Mouse (Mus musculus) activated CD4-positive, CD25-positive, alpha-beta regulatory T cell, adult 4 months (primary cell): Measurements from ENCODE around the gene Tepsin. TPM values are rescaled to one million over a fixed set of nuclear protein-coding genes. Genes with fewer than 3 reads are reported as not detected.

Experiments
- ATAC-seq: one replicate; pipeline ENCODE4 v1.8.0; 2017
- polyA plus RNA-seq, 2 experiments: library from polyadenylated mRNA; unstranded; fragments of 100-300 nt; shearing (Covaris generic); gene quantifications; one replicate each; pipeline ENCODE4 v1.2.1; 2017

Tepsin gene
- polyA plus RNA-seq, 2 experiments from 2014 or later: 7.3 to 10.4 TPM

DNA sequence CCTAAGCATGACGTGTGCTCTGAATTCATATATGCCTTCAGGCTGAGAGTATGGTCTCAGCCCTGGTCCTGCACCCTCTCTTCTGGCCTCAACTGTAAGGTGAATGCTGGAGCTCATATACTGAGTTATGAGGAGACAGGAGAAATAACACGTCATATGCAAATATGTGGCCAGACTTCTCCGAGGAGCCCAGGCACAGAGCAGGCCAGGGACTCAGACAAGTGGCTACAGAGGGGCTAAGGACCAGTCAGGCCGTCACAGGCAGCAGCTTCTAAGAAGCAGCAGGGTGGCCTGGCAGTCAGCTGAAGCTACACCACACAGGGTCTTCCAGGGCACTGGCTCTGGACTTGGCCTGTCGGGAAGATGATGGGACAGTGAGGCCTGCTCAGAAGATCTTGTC lies 35.2 kb downstream of the Tepsin start:
- ATAC-seq: no peak

DNA sequence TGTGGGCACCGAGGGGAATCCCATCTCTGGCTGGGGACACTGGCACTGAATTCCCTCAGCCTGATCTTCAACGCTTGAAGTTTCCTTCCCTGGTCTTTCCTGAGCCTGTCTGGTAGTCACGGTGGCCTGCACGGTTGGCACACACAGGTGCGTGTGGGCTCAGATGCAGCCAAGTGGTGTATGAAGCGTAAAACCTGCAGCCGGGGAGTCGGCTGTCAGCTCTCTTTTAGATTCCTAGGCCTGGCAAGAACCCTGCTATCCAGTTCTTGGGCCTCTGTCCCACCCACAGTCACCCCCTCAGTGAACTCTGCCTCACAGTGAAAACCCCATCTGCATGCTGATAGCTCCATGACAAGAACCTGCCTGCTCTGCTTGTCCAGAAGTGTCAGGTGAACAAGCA lies 37.9 kb downstream of the Tepsin start:
- no peak for ATAC-seq

DNA sequence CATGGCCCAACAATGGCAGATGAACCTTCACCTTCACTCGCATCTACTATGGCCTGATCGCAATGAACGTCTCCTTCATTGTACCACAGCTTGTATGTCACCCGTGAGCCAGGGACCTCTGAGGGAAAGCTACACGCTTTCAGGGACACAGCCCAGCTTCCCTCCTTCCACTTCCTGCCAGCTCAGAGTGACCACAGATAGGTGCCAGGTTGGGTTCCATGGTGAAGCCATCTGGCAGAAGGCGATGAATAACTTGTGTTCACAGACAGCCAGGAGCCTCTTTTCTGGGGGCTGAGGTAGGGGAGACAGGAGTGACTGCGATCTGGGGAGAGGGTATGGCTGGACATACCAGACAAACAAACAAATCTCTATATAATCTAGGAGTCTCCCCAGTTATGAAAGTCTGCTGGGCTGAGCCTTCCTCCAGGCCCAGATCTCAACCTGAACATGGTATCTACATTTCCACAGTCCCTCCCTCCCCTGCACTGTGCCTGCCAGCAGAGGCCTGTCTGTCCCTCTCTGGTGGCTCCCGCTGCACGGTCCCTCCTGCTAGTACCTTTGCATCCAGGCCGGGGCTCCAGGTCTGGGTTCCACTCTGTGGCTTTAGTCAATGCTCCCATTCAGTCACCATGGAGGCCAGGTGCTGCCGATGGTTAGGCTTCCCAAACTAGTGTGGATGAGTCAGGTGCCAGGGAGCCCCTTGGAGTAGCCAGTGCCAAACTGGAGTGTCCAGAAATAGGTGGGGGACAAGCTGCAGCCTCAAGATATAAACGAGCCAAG lies 42.4 kb downstream of the Tepsin start:
- ATAC-seq: no peak

DNA sequence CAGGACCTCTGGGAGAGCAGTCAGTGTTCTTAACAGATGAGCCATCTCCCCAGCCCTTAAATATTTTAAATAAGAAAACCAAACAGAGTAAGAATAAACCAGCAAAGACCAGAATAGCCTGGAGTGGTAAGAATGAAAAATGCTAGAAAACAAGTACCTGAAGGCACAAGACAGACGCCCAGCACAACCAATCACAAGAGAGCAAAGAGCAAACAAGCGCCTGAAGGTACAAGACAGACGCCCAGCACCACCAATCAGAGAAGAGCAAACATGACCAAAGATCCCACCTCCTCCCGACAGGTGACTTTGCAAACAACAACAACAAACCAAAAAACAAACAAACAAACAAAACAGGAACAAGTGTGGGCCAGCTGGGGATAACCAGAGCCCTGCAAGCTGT lies 44.7 kb downstream of the Tepsin start:
- no peak for ATAC-seq

DNA sequence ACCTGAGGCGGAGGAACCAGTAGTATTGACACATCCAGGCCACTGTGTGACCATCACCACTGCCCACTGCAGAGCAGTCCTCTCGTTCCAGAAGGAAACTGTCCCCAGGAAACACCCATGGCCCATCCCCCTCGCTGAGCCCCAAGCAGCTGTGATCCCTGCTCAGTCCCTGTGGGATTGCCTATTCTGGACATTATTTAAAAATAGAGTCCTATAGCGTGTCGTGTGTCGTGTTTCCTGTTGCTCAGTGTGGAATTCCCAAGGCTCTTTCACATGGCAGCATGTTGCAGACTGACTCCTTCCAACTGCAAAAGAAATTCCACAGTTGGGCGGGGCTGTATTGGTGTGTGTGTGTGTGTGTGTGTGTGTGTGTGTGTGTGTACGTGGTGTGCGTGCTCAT lies 46.3 kb downstream of the Tepsin start:
- no peak for ATAC-seq

DNA sequence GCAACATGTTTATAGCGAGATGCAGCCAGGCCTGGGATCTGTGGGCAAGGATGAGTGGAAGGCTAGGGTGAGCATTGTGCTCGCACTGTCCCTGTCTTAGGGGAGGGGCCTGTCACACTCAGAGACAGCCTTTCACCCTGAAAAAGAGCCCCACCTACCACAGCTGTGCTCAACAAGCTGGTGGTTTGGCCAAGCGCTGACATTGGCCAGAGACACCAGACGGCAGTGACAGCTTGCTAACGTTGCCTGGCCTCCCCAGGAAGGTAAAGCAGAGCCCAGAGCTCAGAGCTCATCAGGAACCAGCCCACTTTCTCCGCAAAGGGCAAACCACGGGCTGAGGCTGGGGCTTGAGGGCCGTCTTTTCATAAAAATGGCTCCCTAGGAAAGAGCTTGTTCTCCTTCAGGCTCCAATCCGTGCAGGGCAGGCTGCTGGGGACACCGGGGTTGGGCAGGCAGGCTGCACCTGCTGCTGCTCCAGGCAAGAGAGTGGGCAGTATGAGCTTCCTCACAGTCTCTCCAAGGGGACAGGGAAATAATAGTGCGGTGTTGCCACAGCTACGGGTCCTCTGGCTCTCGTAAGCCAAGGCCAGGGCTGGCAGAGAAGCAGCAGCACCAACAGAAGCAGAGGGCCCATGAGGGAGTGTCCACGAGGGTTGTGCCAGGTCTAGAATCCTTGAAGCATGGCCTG lies 47.3 kb downstream of the Tepsin start:
- ATAC-seq: no peak

DNA sequence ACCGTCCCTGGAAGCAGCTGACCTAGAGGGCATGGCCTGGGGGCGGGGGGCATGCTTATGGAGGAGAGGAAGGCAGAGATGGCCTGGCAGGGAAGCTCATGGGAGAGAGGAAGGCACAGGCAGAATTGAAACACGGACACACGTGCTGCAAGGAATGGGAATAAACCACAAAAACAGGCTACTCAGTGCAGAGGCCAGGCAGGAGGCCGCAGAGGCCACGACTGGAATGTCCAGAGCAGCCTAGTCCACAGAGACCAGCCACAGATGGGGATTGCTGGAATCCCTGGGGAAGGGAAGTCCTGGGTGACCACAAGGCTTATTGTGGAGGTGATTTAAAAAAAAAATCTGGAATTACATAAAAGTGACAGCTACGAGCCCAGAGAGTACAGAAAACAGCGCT lies 49.5 kb downstream of the Tepsin start:
- ATAC-seq: no peak

DNA sequence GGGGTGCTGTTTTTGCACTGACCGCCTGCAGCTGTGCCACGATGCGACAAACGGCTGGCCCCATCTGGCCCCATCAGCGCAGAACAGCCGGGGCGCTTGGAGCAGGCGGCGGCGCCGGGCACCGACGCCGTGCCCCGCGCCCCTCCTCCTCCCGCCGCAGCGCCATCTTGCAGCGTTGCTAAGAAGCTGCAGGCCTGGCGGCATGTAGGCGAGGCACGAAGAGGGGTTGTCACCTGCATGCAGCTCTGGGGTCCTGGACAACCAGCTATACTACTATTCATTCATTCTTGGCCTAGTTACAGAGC lies 50.3 kb downstream of the Tepsin start:
- ATAC-seq: no peak

DNA sequence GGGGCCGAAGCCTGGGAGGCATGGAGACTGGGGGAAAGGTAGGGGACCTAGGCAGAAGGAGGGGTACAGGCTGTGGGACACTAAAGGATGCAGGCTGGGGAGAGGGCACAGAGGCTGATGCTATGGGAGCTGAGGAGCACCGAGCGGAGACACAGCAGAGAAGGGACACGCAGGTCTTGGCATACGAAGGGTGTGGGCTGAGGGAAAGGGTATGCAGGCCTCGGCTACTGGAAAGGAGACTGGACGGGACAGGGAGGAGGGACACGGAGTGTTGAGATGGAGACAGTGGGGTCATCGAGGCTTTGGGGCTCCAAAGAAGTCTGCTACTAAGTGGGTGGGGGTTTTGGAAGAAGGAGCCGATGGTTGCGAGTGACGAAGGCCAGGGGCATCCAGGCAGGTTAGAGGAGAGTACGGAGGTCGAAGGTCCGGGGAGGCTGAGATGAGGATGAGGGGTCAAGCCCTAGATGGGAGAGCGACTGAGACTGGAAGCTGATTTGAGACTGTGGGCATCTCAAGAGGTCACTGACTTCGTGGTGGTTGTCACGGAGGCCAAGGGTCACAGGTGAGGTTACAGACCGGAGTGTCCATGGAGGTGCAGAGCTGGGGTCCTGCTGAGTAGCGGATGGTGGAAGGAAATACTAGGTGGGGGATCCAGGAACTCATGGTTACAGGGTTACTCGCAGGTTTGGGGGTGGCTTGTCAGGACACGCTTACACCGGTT lies 50.8 kb downstream of the Tepsin start:
- ATAC-seq: no peak

DNA sequence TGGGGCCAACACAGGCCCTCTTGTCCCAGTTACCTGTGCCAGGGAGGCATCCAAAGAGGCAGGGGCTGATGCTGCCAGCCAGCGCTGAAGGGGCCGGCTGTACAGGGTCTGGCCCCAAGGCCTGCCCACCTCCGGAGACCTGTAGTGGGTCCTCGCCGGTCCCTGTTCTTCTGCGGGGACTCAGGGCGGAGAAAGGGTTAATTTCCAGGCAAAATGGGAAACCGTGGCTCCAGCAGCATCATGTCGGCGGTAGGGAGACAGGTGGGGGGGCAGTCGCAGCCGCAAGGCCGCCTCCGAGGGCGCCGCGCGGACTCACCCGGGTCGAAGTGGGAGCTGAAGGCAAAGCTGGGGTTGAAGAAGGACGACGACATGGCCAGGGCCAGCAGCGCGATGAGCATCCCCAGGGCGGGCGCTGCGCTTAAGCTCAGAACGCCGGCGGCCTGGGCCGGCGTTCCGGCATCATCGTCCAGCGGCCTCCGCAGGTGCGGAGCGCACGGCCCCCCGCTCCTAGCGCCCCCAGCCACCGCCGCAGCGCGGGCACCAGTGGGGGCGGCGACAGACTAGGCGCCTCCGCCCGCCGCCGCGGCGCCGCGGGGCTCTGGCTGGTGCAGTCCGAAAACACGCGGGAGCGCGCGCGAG lies 51.9 kb downstream of the Tepsin start, which contains the start of gene Aatk:
Gene Aatk, minus strand, starts transcription at position 615 of the 639 bp plus-strand sequence.
- no peak for ATAC-seq

DNA sequence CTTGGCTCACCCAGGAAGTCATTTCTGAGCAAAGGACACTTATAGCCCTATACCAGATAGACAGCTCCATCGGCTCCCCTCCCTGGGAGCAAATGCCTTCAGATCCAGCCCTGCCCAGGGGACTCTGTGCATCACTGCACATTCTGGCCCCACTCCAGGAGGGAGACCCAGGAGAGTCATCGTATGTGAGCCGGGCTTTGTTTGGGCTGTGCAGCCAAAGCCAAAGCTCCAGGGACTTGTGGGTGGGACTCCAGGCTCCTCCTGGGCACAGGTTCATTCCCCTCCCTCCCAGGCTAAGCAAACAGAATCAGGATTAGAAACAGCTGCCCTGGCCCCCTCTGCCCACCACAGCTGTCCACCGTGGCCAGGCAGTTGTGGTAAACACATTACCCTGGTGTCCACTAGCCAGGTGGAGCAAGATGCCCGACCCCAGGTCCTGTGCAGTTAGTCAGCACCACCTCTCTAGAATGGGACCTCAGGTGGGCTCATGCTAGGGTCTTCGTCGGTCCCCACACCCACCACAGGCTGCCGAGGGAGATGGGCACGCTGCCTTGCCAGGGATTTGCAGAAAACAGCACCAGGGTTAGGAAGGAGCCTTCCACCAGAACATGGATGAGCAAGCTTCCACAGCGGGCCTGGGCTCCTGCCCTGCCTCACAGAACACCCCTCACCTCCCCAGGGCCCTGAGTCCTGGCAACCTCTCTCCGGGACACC lies 52.5 kb downstream of the Tepsin start:
- no peak for ATAC-seq

DNA sequence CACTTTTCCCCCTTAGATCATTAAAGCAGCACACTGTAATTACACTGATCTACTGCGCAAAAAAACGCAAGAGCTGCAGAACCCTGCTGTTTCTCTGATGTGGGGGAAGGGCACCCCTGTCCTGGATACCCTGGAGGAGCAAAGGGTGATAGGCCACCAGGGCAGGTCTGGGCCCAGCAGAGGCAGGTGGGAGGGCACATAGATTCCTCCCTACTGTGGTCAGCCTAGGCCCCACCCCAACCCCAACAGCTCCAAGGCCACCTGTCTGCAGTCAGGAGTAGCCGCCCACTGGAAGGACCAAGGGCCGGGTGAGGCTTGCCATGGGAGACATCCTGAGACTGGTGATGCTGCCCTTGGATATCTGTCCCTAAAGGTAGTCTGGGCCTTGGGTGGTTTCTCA lies 53.2 kb downstream of the Tepsin start:
- ATAC-seq: no peak

DNA sequence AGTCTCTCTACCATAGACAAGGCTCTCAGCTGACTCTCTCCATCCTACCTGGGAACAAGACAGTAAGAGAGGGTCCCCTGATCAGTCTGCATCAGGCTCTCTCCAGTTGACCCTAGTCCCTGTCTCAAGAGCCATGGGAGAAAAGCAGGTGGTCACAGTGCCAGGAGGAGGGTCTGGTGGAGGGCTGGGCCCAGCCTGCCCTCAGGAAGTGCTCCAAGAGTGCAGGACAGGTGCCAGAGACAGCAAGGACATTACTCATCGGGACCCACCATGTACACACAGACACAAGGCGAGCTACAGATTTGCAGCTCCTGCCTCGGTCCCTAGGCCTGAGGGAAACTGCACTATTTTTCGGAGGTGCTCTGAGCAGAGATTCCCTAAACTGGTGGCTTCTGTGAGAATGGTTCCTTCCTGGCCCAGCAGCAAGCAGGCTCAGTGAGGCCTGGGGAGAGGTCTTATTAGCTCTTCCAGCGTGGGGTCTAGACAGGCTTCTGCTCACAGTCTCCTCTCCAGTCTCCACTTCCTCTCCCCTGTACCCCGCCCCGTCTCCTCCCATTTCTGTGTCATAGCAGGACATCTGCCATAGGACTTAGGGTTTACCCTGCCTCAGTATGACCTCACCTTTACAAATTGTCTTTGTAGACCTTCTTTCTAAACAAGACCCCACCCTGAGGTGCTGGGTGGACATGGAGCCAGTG lies 56.2 kb downstream of the Tepsin start:
- ATAC-seq: no peak

DNA sequence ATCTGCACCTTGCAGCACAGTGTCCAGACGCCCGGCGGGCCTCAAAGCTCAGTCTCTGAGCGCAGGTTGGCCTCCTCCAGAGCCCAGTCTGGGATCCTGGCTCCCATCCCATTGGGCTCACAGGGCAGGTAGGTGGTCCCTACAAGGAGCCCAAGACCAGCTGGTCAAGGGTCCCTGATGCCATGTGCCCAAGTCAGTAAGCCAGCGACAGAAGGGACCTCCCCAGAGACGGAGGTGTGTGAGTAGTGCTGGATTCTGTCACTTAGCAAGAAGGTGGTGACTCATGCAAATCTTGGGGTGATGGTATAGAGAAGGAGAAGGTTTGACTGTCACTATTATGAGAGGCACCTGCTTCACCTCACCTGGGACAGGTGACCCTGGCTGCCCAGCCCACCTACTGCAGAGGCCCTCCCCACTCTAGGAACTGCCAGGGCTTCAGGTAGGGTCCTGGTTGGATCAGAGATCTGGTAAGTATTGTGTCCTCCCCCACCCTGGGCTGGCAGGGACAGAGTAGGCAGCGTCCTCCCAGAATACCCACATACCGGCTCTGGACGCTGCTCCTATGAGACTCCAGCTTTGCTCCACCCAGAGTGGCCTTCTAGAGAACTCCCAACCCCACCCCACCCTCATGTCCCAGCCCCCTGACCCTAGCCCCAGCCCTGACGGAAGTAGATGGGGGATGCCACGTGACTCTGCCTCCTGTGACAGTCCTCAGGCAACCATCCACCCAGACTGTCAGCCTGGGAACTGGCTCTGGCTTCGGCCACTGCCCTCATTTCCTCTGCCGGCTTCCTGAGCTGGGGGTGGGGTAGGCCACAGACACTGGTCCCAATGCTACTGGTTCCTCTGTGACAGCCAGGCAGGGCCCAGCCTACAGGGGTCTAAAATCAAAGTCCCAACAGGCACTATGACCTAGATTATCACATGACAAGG lies 57.1 kb downstream of the Tepsin start:
- no peak for ATAC-seq

Other genes with a start within 250 kb of the Tepsin start
- gene Chmp6, start 185.3 kb downstream of the Tepsin start, polyA plus RNA-seq: 10 to 100 TPM; 46.6 to 52.0 TPM
- 10 to 100 TPM in 1 of 2 experiments, 1 to 10 TPM in 1; 6.9 to 12.0 TPM for gene Baiap2, start 156.0 kb downstream of the Tepsin start, polyA plus RNA-seq
- gene Aatk, start 51.6 kb downstream of the Tepsin start, polyA plus RNA-seq: not detected
- 1 to 10 TPM; 1.2 to 1.5 TPM for gene Cep131, start 11.9 kb downstream of the Tepsin start, polyA plus RNA-seq
- 10 to 100 TPM; 85.8 to 94.6 TPM for gene Ndufaf8, start 197 bp upstream of the Tepsin start, polyA plus RNA-seq
- 10 to 100 TPM; 30.8 to 54.7 TPM for gene Slc38a10, start 52.6 kb upstream of the Tepsin start, polyA plus RNA-seq
- not detected for gene Bahcc1, start 134.2 kb upstream of the Tepsin start, polyA plus RNA-seq
- 1,000 to 10,000 TPM; 2,904 to 3,852 TPM for gene Actg1, start 249.8 kb upstream of the Tepsin start, polyA plus RNA-seq